Mouse (Mus musculus): ENCODE measurements around the gene Gm37240. TPM values are rescaled to one million over a fixed set of nuclear protein-coding genes. Genes with fewer than 3 reads are reported as not detected.

Gene Gm37240
- total RNA-seq, 4 experiments from 2014 or later, result 1.8 to 2.0 TPM; not detected in 2

GRCm38 (mm10) chr3:84852877-84853276, 1034.4 kb downstream of the Gm37240 start:
- DNase-seq (ENCODE audit: low spot score in 2 of 2), result no peak

GRCm38 (mm10) chr3:84851801-84852200, 1035.5 kb downstream of the Gm37240 start:
- DNase-seq (ENCODE audit: low spot score in 2 of 2), result no peak

GRCm38 (mm10) chr3:84850418-84850817, 1036.9 kb downstream of the Gm37240 start:
- DNase-seq (ENCODE audit: low spot score in 2 of 2), result no peak

DNA sequence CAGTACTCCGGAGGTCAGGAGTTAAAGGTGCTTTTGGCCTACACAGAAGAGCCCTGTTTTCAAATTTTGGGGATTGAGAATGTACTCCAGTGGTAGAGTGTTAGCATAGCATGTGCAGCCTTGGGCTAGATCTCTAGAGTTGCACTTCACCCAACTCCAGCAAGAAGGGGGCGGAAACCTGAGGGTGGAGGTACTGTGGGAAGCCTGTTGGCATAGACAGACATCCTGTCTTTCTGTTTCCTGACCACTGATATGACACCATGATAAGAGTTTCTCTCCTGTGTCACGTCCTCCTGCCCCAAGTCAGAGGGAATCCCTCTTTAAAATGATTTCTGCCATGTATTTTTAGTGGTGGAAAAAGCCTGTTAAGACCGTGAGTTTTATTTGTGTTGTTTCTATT, 1038.5 kb downstream of the Gm37240 start:
- DNase-seq (ENCODE audit: low spot score in 2 of 2), result no peak

DNA sequence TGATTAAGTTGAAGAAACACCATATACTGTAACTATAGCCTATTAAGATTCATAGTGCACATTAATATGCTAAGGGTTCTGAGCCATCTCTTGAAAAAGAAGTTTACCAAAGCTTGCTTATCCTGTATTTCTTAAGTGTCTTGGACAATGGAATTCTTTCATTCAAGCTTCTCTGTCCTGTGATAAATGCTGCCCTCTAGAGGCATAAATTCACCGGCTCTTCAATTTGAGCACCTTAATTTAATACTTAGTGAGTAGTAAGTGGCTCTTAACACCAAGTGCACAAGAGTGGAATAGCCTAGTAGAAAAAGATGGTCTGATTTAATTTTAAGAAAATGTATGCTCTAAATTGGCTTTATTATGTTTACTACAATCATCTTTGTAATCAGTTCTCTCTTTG, 1043.7 kb downstream of the Gm37240 start:
- DNase-seq (ENCODE audit: low spot score in 2 of 2), result peak in 1 of 2 experiments; percentile 33

DNA sequence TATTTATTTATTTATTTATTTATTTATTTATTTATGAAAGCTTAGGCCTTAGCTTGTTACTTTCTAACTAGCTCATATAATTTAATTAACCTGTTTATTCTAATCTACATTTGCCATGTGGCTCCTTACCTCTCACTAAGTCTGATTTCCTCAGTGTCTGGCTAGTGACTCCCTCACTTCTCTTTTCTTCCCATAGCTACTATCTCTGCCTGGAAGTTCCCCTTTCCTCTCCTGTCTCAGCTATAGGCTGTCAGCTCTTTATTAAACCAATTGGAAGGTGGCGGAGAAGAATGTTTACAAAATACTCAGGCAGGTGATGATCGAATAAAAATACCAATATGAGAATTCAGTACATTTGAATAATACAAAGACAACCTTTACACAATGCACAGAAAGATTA, 1044.5 kb downstream of the Gm37240 start:
- DNase-seq (ENCODE audit: low spot score in 2 of 2), result no peak

- no peak for DNase-seq (ENCODE audit: low spot score in 2 of 2)
These were observed 1046.0 kb downstream of the Gm37240 start for GRCm38 (mm10) chr3:84841271-84841670.

DNA sequence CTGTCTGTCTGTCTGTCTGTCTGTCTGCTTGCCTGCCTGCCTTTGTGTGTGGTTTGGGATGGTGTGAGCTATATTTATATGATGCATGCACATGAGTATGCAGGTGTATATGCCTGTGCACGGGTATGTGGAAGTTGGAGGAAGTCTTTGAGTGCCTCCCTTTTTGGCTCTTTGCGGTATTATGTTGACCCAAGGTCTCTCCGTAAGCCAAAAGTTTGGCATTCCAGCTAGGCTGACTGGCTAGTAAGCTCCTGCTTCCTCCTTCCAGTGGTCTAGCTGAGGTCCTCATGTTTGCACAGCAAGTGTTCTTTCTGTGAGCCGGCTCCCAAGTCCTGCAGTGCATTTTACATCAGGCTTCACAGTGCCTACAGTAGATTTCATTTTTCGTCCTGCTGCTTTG, 1047.8 kb downstream of the Gm37240 start:
- no peak for DNase-seq (ENCODE audit: low spot score in 2 of 2)

DNA sequence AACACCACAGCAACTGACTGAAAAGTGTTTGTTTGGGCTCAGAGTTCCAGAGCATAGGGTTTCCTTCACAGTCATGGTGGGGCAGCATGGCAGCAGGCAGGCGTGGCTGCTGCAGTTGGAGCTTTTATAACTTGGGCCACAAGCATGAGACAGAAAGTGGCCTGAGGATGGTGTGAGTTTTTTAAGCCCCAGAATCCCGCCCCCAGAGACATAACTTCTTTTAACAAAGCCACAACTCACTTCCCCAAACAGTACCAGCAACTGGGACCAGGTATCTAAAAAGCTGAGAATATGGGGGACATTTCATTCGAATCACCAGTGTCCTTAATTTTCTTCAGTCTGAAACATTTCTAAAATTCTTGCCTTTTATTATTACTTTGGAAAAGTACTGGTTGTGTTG, 1049.3 kb downstream of the Gm37240 start:
- DNase-seq (ENCODE audit: low spot score in 2 of 2), result no peak

DNA sequence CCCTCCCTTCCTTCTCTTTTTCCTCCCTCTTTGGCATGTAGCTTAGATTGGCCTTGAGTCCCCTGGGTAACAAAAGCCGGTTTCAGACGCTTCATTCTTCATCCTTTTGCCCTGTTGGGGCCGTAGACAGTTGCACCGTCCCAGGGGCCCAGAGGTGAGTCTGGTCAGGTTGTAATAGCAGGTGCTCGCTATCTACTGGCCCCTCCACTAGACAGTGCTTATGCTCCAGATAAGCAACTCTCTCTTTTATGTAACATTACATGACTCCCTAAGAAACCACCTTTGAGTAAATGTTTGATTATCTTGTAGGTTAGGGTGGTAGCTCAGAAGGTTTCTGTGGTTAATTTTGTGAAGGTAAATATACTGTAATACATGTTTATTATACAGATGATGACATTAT, 1051.3 kb downstream of the Gm37240 start:
- no peak for DNase-seq (ENCODE audit: low spot score in 2 of 2)

- no peak for DNase-seq (ENCODE audit: low spot score in 2 of 2)
These were observed 1058.0 kb downstream of the Gm37240 start for GRCm38 (mm10) chr3:84829366-84829765.

DNA sequence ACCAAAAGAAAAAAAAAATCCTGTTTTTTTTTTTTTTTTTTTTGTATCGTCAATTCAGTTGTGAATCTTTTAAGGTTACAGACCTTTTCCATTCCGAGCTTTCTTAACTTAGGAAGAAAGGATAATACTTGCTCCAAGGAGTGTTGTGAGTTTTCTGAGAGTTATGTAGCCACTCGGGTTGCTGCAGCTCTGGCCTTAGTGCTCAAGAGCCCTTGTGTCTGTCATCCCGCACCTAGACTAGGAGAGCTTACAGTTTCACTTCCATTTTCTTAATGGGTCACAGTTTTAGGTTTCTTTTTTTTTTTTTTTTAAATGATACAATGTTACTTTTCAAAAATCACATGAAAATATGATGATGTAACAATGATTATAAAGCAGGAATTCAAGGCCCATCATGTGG, 1059.7 kb downstream of the Gm37240 start:
- no peak for DNase-seq (ENCODE audit: low spot score in 2 of 2)

DNA sequence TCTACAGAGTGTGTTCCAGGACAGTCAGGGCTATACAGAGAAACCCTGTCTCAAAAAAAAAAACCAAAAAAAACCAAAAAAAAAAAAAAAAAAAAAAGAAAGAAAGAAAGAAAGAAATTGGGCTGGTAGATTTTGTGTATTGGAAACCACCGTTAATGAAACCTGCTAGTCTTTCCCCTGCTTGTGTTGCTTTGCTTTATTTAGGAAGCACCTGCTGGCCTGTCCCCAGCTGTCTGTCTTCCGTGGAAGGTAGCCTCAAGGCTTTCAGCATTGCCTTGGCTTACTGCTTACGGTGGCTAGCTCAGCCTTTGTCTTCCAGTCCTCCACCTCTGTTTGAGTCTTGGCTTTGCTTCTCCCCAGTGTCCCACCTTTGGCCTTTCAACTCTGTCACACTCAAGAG, 1060.4 kb downstream of the Gm37240 start:
- DNase-seq (ENCODE audit: low spot score in 2 of 2), result no peak

DNA sequence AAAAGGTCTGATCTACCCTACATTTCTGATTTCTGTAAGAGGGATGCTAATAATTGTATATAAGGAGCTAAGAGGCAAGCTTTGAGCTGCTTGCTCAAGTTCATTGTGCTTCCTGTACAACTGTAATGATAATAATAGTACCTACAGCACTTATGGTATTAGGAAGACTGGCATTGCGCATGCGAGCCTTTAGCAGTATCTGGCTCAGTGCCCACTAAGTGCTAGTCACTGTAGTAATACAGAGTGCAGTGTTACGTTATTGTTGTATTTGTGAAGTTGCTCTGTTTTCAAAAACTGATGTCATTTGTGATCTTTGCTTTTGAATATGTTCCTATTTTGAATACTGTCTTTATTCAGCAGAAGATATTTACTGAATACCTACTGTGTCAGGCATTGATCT, 1060.9 kb downstream of the Gm37240 start:
- no peak for DNase-seq (ENCODE audit: low spot score in 2 of 2)

DNA sequence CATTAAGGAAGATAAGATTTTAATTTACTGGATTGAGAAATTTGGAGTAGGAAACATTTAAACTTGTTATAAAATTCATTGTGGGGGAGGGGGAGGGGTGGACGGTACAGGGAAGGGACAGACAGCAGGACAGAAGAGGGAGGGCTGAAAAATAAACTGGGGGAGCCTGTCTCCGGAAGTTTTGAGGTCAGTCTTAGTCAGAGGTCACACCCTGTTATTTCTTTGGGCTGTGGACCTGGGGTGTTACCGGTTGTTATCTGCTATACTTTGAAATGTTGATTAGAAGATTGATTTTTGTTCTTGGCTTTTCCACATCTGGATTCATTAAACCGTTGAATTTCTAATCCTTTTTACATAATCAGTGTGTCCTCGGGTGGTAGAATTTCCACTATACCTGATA, 1061.3 kb downstream of the Gm37240 start:
- no peak for DNase-seq (ENCODE audit: low spot score in 2 of 2)

DNA sequence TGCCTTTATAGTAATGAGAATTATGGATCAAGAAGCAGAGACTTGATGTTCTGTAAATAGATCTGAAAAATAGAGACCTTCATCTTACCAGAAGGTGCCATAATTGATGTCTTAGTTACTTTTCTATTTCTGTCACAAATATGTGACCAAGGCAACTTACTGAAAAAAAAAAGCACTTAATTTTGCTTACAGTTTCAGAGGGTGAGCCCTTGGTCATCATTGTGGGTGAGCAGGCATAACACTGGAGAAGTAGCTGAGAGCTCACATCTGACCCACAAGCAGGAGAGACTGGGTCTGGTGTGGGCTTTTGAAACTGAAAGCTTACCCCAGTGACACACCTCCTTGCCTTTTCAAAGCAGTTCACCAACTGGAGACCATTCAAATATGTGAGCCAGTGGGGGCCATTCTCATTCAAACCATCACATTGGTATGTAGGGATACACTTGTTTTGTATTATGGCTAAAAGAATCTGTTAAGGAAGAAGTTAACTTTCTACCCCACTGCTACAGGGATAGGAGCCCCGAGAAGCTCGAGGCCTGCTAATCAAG, 1066.6 kb downstream of the Gm37240 start:
- DNase-seq (ENCODE audit: low spot score in 2 of 2), result no peak

- no peak for DNase-seq (ENCODE audit: low spot score in 2 of 2)
These were observed 1070.4 kb downstream of the Gm37240 start for GRCm38 (mm10) chr3:84816951-84817350.

DNA sequence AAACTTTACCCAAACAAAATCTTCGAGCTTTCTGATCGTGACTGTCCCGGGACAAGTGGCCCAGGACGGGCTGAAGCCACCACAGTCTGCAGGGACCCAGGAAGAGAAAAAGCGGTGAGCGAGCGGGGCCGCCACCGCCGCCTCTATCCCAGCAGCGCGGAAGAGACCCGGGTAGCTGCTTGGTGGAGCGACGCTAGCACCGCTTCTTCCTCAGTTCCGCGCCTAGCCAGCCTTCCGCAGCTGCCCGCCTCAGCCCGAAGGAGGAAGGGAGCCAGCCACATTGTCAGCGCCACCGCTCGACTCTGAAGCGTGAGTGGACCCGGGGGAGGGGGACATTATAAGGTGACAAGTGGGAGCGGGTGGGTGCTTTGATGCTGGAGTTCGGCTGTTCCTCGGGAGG, 1071.9 kb downstream of the Gm37240 start:
- peak in 1 of 2 experiments; percentile 11 for DNase-seq (ENCODE audit: low spot score in 2 of 2)

DNA sequence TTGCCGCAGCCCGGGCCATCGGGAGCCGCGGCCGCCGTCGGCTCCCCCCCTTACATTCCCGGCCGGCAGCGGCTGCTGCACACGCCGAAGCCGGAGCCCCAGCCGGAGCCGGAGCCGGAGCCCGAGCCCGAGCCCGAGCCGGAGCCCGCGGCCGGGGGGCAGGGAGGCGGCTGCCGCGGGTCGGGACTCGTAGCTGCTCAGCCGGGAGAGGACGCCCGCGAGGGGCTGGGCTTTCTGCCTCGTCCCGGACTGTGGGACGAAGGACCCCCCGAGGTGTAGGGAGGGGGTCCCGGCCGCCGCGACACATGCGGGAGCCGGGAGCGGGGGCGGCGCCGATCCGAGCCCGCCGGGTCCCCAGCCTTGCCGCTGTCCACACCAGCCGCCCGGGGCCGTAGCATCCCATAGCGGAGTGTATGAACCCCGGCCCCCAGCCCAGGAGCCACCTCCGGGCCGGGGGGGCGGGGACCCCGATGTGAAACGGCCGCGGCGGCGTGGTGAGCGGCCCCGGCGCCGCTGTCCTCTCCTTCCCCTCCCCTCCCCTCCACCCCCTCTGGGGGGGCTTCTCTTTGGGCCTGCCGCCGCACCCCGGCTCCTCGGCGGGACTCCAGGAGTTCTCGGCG, 1072.4 kb downstream of the Gm37240 start, which contains the start of gene Fbxw7:
Fbxw7 (plus strand) TSS at position 507 of the 620 bp plus-strand sequence.
- no peak for DNase-seq (ENCODE audit: low spot score in 2 of 2)

- peak; percentile 98 to 99 for DNase-seq (ENCODE audit: low spot score in 2 of 2)
These were observed 1073.1 kb downstream of the Gm37240 start for GRCm38 (mm10) chr3:84814157-84814761.

GRCm38 (mm10) chr3:84813436-84814156, 1073.7 kb downstream of the Gm37240 start:
- no peak for DNase-seq (ENCODE audit: low spot score in 2 of 2)

DNA sequence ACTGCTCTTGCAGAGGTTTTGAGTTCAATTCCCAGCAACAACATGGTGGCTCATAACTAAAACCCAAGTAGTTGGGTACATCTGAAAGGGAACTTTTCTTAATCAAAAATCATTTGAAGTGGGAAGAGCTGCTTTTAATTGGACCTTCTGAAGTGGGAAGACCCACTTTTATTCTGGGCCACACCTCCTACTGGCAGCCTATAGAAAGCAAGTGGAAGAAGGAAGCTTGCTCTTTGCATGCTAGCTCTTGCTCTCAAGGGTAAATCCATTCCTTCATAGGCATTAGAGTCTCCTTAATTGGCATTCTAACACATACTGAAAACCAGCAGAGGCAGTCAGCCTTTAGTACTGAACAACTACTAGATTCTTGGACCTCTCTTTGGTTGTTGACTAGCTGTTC, 1076.5 kb downstream of the Gm37240 start:
- DNase-seq (ENCODE audit: low spot score in 2 of 2), result no peak
